Mouse (Mus musculus): ENCODE results near the gene Rab31. TPM values are rescaled to one million over a fixed set of nuclear protein-coding genes. Genes with fewer than 3 reads are reported as not detected.

Gene Rab31
- polyA plus RNA-seq, 1 experiment: 6.5 TPM

DNA sequence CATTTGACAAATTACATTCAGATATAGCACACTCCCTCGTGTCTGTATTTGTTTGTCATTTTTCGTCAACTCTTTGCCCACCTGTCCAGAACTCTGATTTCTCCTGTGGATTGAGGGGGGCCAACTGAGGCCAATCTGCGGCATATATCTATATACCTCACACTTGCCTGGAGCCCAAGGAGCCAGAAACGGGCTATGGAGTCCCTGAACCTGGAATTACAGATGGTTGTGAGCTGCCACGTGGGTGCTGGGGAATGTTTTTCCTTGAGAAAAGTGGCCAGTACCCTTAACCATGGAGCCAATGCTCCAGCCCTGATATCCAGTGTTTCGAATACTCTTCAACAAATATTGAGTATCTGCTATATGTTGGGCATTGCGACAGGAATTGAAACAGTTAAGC lies 99.6 kb downstream of the Rab31 start:
- Histone ChIP-seq H3K36me3 (ENCODE audit: control insufficient read depth, insufficient read depth, low read length) (no peaks in the 10 kb centered on the region), H3K4me1 (replicated peaks; ENCODE audit: control insufficient read depth, insufficient read depth, low read length) (peaks cover 6% of the 10 kb centered on the region; the same call in 1 of the 2 replicates), H3K27me3 (ENCODE audit: control insufficient read depth, insufficient read depth, low read length) (no peaks in the 10 kb centered on the region), H3K4me3 (ENCODE audit: control insufficient read depth, insufficient read depth, low read length) (no peak overlapping the region), H3K27ac (ENCODE audit: control insufficient read depth, insufficient read depth, low read length) (no peak overlapping the region)
- WGBS: 96% methylated on average over 7 of the region's 7 CpGs
- no peak for TF ChIP-seq POLR2A (IDR thresholded peaks at IDR 0.05; ENCODE audit: control insufficient read depth, extremely low read depth, insufficient read depth, low read length, poor library complexity)
- TF ChIP-seq CTCF (IDR thresholded peaks at IDR 0.05; ENCODE audit: borderline replicate concordance, control insufficient read depth, extremely low read depth, insufficient read depth, low read length, poor library complexity): no peak
- no peak for DNase-seq

DNA sequence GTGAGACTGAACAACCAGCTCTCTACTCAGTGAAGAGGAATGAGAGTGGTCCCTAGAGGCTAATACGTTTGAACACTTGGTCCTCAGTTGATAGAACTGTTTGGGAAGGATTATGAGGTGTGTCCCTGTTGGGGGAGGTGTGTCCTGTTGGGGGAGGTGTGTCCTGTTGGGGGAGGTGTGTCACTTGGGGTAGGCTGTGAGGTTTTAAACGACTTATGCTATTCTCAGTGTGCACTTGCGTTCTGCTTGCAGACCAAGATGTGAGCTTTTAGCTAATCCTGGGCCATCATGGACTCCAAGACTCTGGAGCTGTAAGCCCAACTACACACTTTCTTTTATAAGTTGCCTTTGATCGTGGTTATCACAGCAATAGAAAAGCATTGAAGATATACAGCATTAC lies 103.5 kb downstream of the Rab31 start:
- no peak overlapping the region for H3K4me3 ChIP-seq (ENCODE audit: control insufficient read depth, insufficient read depth, low read length)
- no peak for DNase-seq
- 91% methylated on average over 4 of the region's 4 CpGs for WGBS
- H3K27me3 ChIP-seq (ENCODE audit: control insufficient read depth, insufficient read depth, low read length): no peaks in the 10 kb centered on the region
- H3K27ac ChIP-seq (ENCODE audit: control insufficient read depth, insufficient read depth, low read length): no peak overlapping the region
- H3K4me1 ChIP-seq (replicated peaks; ENCODE audit: control insufficient read depth, insufficient read depth, low read length): 0 out of 2 replicates have a peak, but pooled peaks cover 3% of the 10 kb centered on the region
- no peaks in the 10 kb centered on the region for H3K36me3 ChIP-seq (ENCODE audit: control insufficient read depth, insufficient read depth, low read length)
- TF ChIP-seq CTCF (IDR thresholded peaks at IDR 0.05; ENCODE audit: borderline replicate concordance, control insufficient read depth, extremely low read depth, insufficient read depth, low read length, poor library complexity): no peak

DNA sequence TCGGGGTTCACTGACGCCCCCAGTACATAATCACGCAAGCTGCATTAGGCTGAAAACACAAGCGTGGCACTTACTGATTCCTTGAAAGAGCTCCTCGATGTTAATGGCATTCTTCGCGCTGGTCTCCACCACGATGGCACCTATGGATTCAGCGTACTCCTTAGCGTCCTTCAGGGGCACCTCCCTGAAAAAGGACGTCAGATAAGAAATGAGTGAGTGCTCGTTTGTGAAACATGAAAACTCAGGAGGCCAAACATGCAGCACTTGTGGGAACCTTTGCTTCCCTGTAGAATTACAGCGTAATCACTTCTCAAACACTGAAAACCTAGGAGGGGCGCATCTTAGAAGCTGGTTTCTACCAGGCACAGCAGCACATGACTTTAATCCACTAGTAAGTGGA lies 104.8 kb downstream of the Rab31 start:
- DNase-seq: no peak
- TF ChIP-seq POLR2A (IDR thresholded peaks at IDR 0.05; ENCODE audit: control insufficient read depth, extremely low read depth, insufficient read depth, low read length, poor library complexity) (no peak), CTCF (IDR thresholded peaks at IDR 0.05; ENCODE audit: borderline replicate concordance, control insufficient read depth, extremely low read depth, insufficient read depth, low read length, poor library complexity) (no peak)
- H3K27ac ChIP-seq (ENCODE audit: control insufficient read depth, insufficient read depth, low read length): no peak overlapping the region
- no peak overlapping the region for H3K4me3 ChIP-seq (ENCODE audit: control insufficient read depth, insufficient read depth, low read length)
- no peaks in the 10 kb centered on the region for H3K4me1 ChIP-seq (replicated peaks; ENCODE audit: control insufficient read depth, insufficient read depth, low read length)
- H3K27me3 ChIP-seq (ENCODE audit: control insufficient read depth, insufficient read depth, low read length): no peaks in the 10 kb centered on the region
- no peaks in the 10 kb centered on the region for H3K36me3 ChIP-seq (ENCODE audit: control insufficient read depth, insufficient read depth, low read length)
- 96% methylated on average over 14 of the region's 14 CpGs for WGBS

DNA sequence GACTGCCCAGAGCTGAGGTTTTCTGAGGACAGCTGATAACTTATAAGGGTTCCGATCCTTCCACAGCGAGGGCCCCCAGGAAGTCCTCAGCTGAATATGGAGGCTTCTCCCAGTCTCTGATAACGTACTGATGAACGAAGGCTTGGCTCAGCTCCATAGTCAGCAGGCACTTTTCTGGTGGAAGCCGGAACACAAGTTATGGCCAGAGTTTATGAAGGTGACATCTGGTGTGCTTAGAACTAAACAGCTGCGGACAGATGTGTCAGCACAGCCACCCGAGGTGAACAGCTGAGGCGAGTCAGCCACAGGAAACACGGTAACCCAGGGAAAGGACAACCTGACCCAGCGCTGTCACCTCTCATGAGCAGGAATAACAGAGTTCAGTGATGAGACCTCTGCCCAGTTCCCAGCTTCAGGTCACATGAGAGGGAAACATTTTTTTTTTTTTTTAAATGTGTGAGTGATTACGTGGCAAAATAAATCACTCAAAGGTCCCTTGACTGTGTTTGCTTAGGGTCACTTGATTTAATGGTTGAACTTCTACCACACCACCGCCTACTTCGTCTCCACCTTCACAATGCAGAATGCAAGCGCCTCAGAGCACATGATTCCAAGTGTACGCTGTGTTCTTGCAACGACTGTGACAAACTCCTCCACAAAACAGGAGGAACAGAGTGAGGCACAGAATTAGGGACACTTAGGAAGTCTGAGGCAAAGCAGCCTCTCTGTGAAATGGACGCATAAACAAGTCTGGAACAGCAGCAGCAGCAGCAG lies 106.0 kb downstream of the Rab31 start:
- no peak overlapping the region for H3K27ac ChIP-seq (ENCODE audit: control insufficient read depth, insufficient read depth, low read length)
- no peaks in the 10 kb centered on the region for H3K4me1 ChIP-seq (replicated peaks; ENCODE audit: control insufficient read depth, insufficient read depth, low read length)
- TF ChIP-seq CTCF (IDR thresholded peaks at IDR 0.05; ENCODE audit: borderline replicate concordance, control insufficient read depth, extremely low read depth, insufficient read depth, low read length, poor library complexity) (no peak), POLR2A (IDR thresholded peaks at IDR 0.05; ENCODE audit: control insufficient read depth, extremely low read depth, insufficient read depth, low read length, poor library complexity) (no peak)
- no peaks in the 10 kb centered on the region for H3K27me3 ChIP-seq (ENCODE audit: control insufficient read depth, insufficient read depth, low read length)
- no peak for DNase-seq
- WGBS: 83% methylated on average over 17 of the region's 17 CpGs
- no peak overlapping the region for H3K4me3 ChIP-seq (ENCODE audit: control insufficient read depth, insufficient read depth, low read length)
- H3K36me3 ChIP-seq (ENCODE audit: control insufficient read depth, insufficient read depth, low read length): no peaks in the 10 kb centered on the region

DNA sequence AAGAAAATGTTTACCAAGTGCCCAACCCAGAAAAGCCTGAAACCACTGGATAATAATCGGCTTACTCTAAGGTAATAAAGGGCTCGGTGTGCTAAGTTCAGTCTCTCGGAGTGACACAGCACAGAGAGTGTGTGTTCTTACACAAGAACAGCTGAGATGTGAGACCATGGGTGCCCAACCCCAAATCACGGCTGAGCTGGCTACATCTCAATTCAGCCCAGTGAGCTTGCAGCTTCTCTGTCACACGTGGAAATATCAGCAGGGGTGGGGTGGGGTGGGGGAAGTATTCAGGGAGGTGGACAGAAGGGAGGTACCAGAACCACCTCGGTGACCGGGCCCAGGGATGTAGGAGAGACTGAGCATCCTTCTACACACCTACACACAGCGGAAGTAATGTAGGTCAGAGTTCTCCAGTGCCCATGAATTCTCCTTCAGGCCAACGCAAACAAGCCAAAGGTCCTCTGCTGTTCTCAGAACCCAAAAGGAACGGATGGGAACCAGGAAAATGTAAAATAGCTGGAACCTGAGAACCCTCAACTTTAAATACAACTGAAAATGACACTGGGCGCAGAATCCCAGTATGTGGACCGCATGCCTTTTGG lies 106.7 kb downstream of the Rab31 start:
- no peaks in the 10 kb centered on the region for H3K4me1 ChIP-seq (replicated peaks; ENCODE audit: control insufficient read depth, insufficient read depth, low read length)
- no peaks in the 10 kb centered on the region for H3K36me3 ChIP-seq (ENCODE audit: control insufficient read depth, insufficient read depth, low read length)
- H3K4me3 ChIP-seq (ENCODE audit: control insufficient read depth, insufficient read depth, low read length): no peak overlapping the region
- no peak overlapping the region for H3K27ac ChIP-seq (ENCODE audit: control insufficient read depth, insufficient read depth, low read length)
- TF ChIP-seq CTCF (IDR thresholded peaks at IDR 0.05; ENCODE audit: borderline replicate concordance, control insufficient read depth, extremely low read depth, insufficient read depth, low read length, poor library complexity): no peak
- TF ChIP-seq POLR2A (IDR thresholded peaks at IDR 0.05; ENCODE audit: control insufficient read depth, extremely low read depth, insufficient read depth, low read length, poor library complexity): no peak
- WGBS: 95% methylated on average over 12 of the region's 12 CpGs
- no peak for DNase-seq
- H3K27me3 ChIP-seq (ENCODE audit: control insufficient read depth, insufficient read depth, low read length): no peaks in the 10 kb centered on the region

DNA sequence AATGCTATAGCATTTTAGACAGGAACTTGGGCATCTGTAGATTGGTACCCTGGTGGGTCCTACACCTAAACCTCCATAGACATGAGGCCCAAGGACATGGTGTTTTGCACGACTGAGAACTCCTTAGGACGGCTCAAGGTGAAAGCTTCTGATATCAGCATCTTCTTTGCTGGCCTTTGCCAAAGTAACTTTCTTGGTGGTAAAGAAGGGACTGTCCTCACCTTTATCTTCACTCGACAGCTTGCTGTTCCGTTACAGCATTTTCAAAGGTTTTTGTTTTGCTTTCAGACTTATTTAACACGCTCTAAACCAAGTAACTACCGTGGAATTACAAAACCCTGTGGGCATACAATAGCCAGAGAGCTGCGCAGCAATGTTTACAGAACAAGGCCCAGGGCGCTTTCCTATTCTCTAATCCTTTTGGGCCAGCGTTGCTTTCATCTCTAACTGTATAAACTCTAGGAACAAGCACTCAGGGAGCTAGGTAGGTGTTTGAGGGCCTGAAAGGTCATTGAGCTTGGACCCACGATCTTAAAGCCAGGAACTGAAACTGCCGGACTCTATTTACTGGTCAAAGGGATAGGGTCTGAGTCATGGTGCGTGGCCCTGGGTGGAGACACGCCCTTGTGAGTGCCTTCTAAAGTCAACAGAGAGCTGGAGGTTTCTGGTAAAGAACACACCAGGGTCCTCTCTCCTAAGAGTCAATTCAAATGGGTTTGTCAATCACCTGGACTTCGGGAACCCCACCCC lies 109.0 kb downstream of the Rab31 start:
- no peaks in the 10 kb centered on the region for H3K36me3 ChIP-seq (ENCODE audit: control insufficient read depth, insufficient read depth, low read length)
- no peak for DNase-seq
- H3K4me1 ChIP-seq (replicated peaks; ENCODE audit: control insufficient read depth, insufficient read depth, low read length): peaks cover 2% of the 10 kb centered on the region; the same call in 1 of the 2 replicates
- H3K27ac ChIP-seq (ENCODE audit: control insufficient read depth, insufficient read depth, low read length): no peak overlapping the region
- no peak overlapping the region for H3K4me3 ChIP-seq (ENCODE audit: control insufficient read depth, insufficient read depth, low read length)
- H3K27me3 ChIP-seq (ENCODE audit: control insufficient read depth, insufficient read depth, low read length): no peaks in the 10 kb centered on the region
- TF ChIP-seq CTCF (IDR thresholded peaks at IDR 0.05; ENCODE audit: borderline replicate concordance, control insufficient read depth, extremely low read depth, insufficient read depth, low read length, poor library complexity) (no peak), POLR2A (IDR thresholded peaks at IDR 0.05; ENCODE audit: control insufficient read depth, extremely low read depth, insufficient read depth, low read length, poor library complexity) (no peak)
- WGBS: 95% methylated on average over 14 of the region's 14 CpGs

Data from thymus, adult 2 months (tissue).